Mouse (Mus musculus) cerebellum, adult 2 months (tissue): ENCODE measurements around the gene Fam168b.

Experiments
- CTCF ChIP-seq: fragments of 200-500 bp; IDR thresholded peaks from 2 replicates; pipeline ENCODE4 v1.5.1; 2011; ENCODE audit warnings: low read depth, mild to moderate bottlenecking, control low read depth, low read length, moderate library complexity, borderline replicate concordance; ENCODE audit not compliant: insufficient read depth
- POLR2A ChIP-seq: fragments of 200-500 bp; IDR thresholded peaks from 2 replicates; pipeline ENCODE4 v1.6.1; 2011; ENCODE audit warnings: low read length, control low read depth, borderline replicate concordance; ENCODE audit not compliant: insufficient read depth

DNA sequence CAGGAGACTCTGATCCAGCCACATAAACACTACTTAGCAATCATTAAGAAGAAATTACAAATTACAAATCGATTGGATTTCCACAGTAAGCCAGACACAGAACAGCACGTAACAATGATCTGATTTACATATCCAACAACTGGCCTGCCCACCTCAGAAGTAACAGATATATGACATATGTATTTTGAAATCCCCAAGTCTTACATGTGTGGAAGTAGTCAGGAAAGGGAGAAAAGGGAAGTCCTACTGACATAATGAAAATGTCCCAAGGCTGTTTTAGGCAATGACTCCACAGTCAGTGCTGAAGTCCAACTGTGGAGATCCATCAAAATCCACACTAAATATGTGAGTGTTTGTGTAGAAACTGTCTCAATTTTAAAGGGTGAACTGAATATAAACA lies 21.5 kb downstream of the Fam168b start:
- TF ChIP-seq CTCF (no peak), POLR2A (no peak)
